Mouse (Mus musculus): ENCODE results near the gene Tmem235. TPM values are rescaled to one million over a fixed set of nuclear protein-coding genes. Genes with fewer than 3 reads are reported as not detected.

Gene Tmem235
- polyA plus RNA-seq, 1 experiment from 2014 or later: not detected

DNA sequence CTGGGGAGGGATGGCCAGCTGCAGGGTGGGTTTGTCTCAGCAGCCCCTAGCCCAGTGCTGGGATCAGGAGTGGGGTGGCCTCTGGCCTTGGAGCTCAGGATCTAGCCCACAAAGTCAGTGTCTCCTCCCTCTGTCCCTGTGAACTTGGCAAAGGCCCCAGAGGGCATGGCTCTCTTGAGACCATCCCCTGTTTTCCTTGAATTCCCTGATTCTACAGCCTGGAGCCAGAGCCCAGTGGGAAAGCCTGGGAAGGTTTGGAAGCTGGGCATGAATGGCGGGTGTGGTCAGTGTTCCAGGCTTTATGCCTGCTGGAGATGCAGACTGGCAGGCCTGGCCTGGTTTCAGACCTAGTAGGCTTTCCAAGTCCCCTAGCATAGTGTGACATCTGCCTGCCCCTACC is 21.7 kb downstream of the Tmem235 start:
- H3K36me3 ChIP-seq (ENCODE audit: control insufficient read depth, insufficient read depth, low read length): no peaks in the 10 kb centered on the region
- peaks cover 13% of the 10 kb centered on the region for H3K4me1 ChIP-seq (ENCODE audit: control insufficient read depth, insufficient read depth, low read length)
- no peak for DNase-seq (ENCODE audit: low spot score)
- no peak overlapping the region for H3K9ac ChIP-seq (ENCODE audit: low read length)
- WGBS: 91% methylated on average over 1 of the region's 1 CpGs
- no peaks in the 10 kb centered on the region for H3K27me3 ChIP-seq (ENCODE audit: control insufficient read depth, insufficient read depth, low read length)
- H3K27ac ChIP-seq (replicated peaks; ENCODE audit: low read depth, low read length): no peak overlapping the region
- ATAC-seq (ENCODE audit: insufficient number of reproducible peaks, low FRiP score, low TSS enrichment, low read depth): no peak
- no peak overlapping the region for H3K4me3 ChIP-seq (ENCODE audit: low read depth, low read length)
- no peak overlapping the region for H3K4me2 ChIP-seq (ENCODE audit: low read depth, severe bottlenecking)
- H3K9me3 ChIP-seq (ENCODE audit: control insufficient read depth, low read length): no peaks in the 10 kb centered on the region

DNA sequence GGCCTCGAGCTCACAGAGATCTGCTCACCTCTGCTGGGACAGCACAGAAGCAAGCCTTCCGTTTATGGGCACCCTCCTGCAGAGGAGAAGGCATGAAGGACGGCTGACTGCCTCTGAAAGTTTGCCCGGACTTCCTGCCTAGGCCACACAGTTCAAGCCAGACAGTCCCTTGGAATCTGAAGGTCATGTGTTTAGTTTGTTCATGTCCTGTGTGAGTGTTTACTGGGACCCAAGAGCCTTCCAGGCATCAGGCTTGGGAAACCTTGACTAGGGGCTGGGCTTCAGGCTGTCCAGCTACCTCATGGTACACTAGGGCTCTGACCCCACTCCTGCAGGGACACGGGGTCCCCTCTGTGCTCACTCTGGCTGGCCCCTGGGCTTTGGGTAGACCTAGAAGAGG is 25.4 kb downstream of the Tmem235 start:
- Histone ChIP-seq H3K27ac (replicated peaks; ENCODE audit: low read depth, low read length) (no peak overlapping the region), H3K4me1 (ENCODE audit: control insufficient read depth, insufficient read depth, low read length) (peaks cover 34% of the 10 kb centered on the region), H3K4me3 (ENCODE audit: low read depth, low read length) (no peak overlapping the region), H3K27me3 (ENCODE audit: control insufficient read depth, insufficient read depth, low read length) (0 out of 2 replicates have a peak, but pooled peaks cover 7% of the 10 kb centered on the region), H3K9me3 (ENCODE audit: control insufficient read depth, low read length) (no peaks in the 10 kb centered on the region), H3K4me2 (ENCODE audit: low read depth, severe bottlenecking) (no peak overlapping the region), H3K9ac (ENCODE audit: low read length) (no peak overlapping the region), H3K36me3 (ENCODE audit: control insufficient read depth, insufficient read depth, low read length) (no peaks in the 10 kb centered on the region)
- no peak for DNase-seq (ENCODE audit: low spot score)
- ATAC-seq (ENCODE audit: insufficient number of reproducible peaks, low FRiP score, low TSS enrichment, low read depth): no peak
- 41% methylated on average over 5 of the region's 5 CpGs for WGBS

DNA sequence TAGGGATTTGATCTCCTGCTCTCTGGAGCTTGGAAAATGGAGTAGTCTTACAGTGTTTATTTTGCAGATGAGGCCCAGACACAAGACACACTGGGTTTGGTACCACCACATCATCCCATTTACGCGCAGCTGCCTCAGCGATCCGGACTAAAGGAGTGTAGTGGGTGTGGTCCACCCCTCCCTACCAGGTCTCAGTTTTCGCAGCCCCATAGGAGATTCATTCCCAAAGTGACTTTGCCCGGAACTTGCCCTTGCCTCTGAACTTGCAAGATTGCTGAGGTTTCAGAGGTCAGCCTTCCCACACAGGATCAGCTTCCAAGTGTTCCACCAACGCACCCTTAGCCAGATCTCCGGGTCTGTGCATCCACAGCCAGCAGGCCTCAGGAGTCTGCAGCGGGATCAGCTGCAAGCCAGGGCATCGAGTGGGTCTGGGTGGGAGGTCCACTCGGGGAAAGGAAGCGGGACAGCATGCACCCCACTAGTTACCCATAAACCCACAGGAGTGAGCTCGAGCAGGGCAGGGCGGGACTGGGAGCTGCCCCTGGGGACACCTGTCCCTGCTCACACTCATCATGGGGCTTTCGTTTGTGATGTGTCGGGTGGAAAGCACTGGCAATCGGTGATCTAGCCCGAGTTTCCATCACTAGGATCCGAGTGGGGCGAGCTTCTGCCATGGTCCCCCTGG is 27.8 kb downstream of the Tmem235 start:
- peak; percentile 39 for DNase-seq (ENCODE audit: low spot score)
- H3K9ac ChIP-seq (ENCODE audit: low read length): peak overlapping the region; percentile 43; the same call in 1 of the 2 replicates
- peaks cover 36% of the 10 kb centered on the region for H3K4me1 ChIP-seq (ENCODE audit: control insufficient read depth, insufficient read depth, low read length)
- peak overlapping the region; percentile 70 for H3K4me2 ChIP-seq (ENCODE audit: low read depth, severe bottlenecking)
- H3K27me3 ChIP-seq (ENCODE audit: control insufficient read depth, insufficient read depth, low read length): 0 out of 2 replicates have a peak, but pooled peaks cover 7% of the 10 kb centered on the region
- 7% methylated on average over 20 of the region's 20 CpGs for WGBS
- peak overlapping the region; percentile 81; the same call in 1 of the 2 replicates for H3K27ac ChIP-seq (replicated peaks; ENCODE audit: low read depth, low read length)
- H3K9me3 ChIP-seq (ENCODE audit: control insufficient read depth, low read length): no peaks in the 10 kb centered on the region
- no peak for ATAC-seq (ENCODE audit: insufficient number of reproducible peaks, low FRiP score, low TSS enrichment, low read depth)
- H3K4me3 ChIP-seq (ENCODE audit: low read depth, low read length): peak overlapping the region; percentile 24
- H3K36me3 ChIP-seq (ENCODE audit: control insufficient read depth, insufficient read depth, low read length): no peaks in the 10 kb centered on the region

DNA sequence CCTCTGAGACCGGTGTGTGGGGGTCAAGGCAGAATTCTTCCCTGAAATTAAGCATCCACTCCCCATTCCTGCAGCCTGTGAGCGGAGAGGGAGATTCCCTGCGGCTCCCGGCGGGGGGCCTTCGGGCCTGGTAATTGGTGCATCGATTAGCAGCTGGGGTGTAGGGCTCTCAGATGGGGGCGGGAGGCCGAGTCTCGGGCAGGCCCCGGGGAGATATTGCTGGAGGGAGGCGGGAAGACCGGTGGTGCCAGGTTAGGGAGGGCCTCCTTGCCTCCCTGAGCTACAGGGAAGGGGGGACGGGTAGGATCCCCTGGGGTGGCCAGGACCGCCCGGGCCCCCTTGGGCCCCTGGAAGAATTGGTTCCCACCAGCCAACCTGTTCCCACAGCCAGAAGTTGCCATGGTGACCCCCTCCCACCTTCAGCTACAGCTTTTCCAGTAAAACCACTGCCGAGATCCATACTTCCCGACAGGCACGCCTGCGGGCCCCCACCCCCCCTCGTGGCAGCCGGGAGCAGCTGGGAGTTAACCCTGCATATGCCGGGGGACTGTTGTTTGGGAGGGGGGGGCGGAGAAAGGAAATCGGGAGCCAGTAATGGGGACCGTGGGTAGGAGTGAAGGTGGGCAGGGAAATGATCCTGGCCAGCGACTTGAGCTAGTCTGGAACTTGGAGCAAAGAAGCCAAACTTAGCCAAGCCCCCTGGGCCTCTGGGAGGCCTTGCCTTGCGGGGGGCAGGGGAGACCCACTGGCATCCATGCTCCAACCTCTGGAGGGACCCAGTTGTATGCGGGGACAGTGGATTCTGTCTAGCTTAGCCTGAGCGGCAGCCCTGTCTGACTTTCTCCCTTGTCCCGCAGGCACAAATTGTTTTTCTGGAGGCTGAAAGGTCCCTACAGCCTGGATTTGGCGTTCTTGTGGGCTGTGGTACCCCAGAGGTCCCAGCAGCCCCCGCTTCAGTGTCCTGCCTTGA is 28.6 kb downstream of the Tmem235 start:
- H3K4me1 ChIP-seq (ENCODE audit: control insufficient read depth, insufficient read depth, low read length): peaks cover 32% of the 10 kb centered on the region
- DNase-seq (ENCODE audit: low spot score): peak; percentile 80
- H3K4me3 ChIP-seq (ENCODE audit: low read depth, low read length): peak overlapping the region; percentile 24
- H3K4me2 ChIP-seq (ENCODE audit: low read depth, severe bottlenecking): peak overlapping the region; percentile 70
- H3K36me3 ChIP-seq (ENCODE audit: control insufficient read depth, insufficient read depth, low read length): no peaks in the 10 kb centered on the region
- 0 out of 2 replicates have a peak, but pooled peaks cover 7% of the 10 kb centered on the region for H3K27me3 ChIP-seq (ENCODE audit: control insufficient read depth, insufficient read depth, low read length)
- 3% methylated on average over 33 of the region's 33 CpGs for WGBS
- H3K9ac ChIP-seq (ENCODE audit: low read length): peak overlapping the region; percentile 50
- ATAC-seq (ENCODE audit: insufficient number of reproducible peaks, low FRiP score, low TSS enrichment, low read depth): peak; percentile 44
- H3K9me3 ChIP-seq (ENCODE audit: control insufficient read depth, low read length): no peaks in the 10 kb centered on the region
- peak overlapping the region; percentile 81 for H3K27ac ChIP-seq (replicated peaks; ENCODE audit: low read depth, low read length)

DNA sequence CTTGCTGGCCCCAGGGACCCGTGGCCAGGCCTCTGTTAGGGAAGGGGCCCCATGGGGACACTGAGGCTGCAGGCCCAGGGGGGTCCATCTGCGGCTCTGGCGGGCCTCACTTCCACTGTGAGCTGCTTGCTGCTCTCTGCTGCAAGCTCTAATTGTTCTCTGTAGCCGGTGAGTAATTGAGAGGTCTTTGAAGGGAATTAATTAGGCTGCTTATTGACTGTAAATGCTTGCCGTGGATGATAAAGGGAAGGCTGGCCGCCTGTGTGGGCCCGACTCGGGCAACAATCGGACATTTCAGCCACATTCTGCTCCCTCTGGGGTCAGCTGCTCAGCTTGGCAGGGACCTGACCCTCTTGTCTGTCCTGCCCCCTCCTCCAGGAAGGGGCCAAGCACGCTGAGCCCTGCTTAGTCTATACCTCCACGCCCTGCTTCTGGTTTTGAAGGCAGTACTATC is 29.4 kb downstream of the Tmem235 start:
- Histone ChIP-seq H3K4me3 (ENCODE audit: low read depth, low read length) (peak overlapping the region; percentile 24; the same call in 1 of the 2 replicates), H3K27ac (replicated peaks; ENCODE audit: low read depth, low read length) (peak overlapping the region; percentile 81), H3K9ac (ENCODE audit: low read length) (peak overlapping the region; percentile 50), H3K4me1 (ENCODE audit: control insufficient read depth, insufficient read depth, low read length) (peaks cover 32% of the 10 kb centered on the region), H3K27me3 (ENCODE audit: control insufficient read depth, insufficient read depth, low read length) (0 out of 2 replicates have a peak, but pooled peaks cover 7% of the 10 kb centered on the region), H3K36me3 (ENCODE audit: control insufficient read depth, insufficient read depth, low read length) (no peaks in the 10 kb centered on the region), H3K4me2 (ENCODE audit: low read depth, severe bottlenecking) (peak overlapping the region; percentile 70), H3K9me3 (ENCODE audit: control insufficient read depth, low read length) (no peaks in the 10 kb centered on the region)
- DNase-seq (ENCODE audit: low spot score) (peak; percentile 51), ATAC-seq (ENCODE audit: insufficient number of reproducible peaks, low FRiP score, low TSS enrichment, low read depth) (no peak; the same call in 1 of the 2 replicates)
- 3% methylated on average over 11 of the region's 11 CpGs for WGBS

DNA sequence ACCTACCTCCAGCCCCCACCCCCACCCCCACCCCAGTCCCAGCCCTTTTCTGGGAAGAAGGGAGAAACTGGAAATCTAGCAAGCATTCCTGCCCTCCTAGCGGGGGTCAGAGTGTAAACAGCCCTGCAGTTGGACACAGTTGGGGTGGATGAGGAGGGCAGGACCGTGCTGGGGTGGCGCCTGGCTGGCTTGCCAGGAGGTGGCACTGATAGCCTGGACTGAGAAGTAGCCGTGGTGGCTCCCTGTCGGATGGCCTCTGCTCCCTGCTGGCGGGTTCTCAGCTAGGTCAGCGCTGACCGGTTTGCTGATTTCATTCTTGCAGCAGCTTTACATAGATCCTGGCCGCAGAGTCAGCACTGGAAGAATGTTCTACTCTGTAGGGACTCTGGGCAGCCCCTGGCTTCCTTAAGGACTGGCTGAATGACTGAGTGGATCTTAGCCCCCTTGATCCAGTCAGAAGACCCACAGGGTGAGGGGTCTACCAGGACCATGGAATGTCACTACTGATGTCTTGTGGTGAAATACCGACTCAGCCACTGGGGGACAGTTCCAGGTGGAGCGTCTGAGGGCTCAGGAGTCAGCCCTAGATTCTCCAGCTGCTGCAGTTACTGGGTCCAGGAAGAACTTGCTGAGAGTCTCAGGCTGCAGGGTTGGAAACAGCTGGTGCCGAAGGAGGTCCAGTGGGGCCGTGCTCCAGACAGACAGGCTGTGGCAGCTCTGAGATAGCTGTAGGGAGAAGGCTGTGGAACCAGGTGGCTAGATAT is 30.1 kb downstream of the Tmem235 start:
- H3K4me2 ChIP-seq (ENCODE audit: low read depth, severe bottlenecking): peak overlapping the region; percentile 70; the same call in 1 of the 2 replicates
- no peak overlapping the region for H3K27ac ChIP-seq (replicated peaks; ENCODE audit: low read depth, low read length)
- peaks cover 32% of the 10 kb centered on the region for H3K4me1 ChIP-seq (ENCODE audit: control insufficient read depth, insufficient read depth, low read length)
- WGBS: 20% methylated on average over 13 of the region's 13 CpGs
- ATAC-seq (ENCODE audit: insufficient number of reproducible peaks, low FRiP score, low TSS enrichment, low read depth) (no peak), DNase-seq (ENCODE audit: low spot score) (peak; percentile 49)
- H3K9me3 ChIP-seq (ENCODE audit: control insufficient read depth, low read length): no peaks in the 10 kb centered on the region
- H3K36me3 ChIP-seq (ENCODE audit: control insufficient read depth, insufficient read depth, low read length): no peaks in the 10 kb centered on the region
- H3K27me3 ChIP-seq (ENCODE audit: control insufficient read depth, insufficient read depth, low read length): 0 out of 2 replicates have a peak, but pooled peaks cover 7% of the 10 kb centered on the region
- H3K4me3 ChIP-seq (ENCODE audit: low read depth, low read length): no peak overlapping the region
- H3K9ac ChIP-seq (ENCODE audit: low read length): peak overlapping the region; percentile 50; the same call in 1 of the 2 replicates

DNA sequence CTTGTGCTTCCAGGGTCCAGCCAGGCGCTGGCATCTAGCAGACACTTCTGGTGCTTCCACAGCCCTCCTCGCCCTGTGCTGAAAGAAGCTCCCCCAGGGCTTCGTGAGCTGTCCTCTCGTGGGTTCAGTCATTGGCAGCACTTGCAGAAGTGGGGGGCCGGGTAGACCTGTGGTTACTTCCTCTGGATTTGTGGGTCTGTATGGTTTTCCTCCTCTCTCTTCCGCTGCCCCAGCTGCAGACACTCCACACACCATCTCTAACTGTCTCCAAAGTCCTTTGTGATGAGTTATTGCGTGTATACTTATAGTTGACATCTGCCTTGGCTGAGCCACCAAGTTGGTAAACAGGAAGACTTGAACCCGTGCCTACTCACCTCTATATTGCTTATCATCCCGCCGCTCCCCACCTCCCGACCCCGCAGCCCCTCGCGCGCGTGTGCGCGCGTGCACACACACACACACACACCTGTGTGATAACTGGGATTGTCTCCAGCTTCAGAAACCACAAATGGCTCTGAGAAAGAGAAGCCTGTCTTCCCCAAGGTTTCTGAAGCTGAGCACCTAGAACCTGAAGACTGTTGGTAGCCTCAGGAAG is 31.1 kb downstream of the Tmem235 start:
- Histone ChIP-seq H3K4me1 (ENCODE audit: control insufficient read depth, insufficient read depth, low read length) (peaks cover 32% of the 10 kb centered on the region), H3K9me3 (ENCODE audit: control insufficient read depth, low read length) (no peaks in the 10 kb centered on the region), H3K4me2 (ENCODE audit: low read depth, severe bottlenecking) (no peak overlapping the region), H3K27ac (replicated peaks; ENCODE audit: low read depth, low read length) (no peak overlapping the region), H3K4me3 (ENCODE audit: low read depth, low read length) (no peak overlapping the region), H3K9ac (ENCODE audit: low read length) (no peak overlapping the region), H3K36me3 (ENCODE audit: control insufficient read depth, insufficient read depth, low read length) (no peaks in the 10 kb centered on the region), H3K27me3 (ENCODE audit: control insufficient read depth, insufficient read depth, low read length) (0 out of 2 replicates have a peak, but pooled peaks cover 7% of the 10 kb centered on the region)
- 92% methylated on average over 19 of the region's 19 CpGs for WGBS
- DNase-seq (ENCODE audit: low spot score): no peak
- ATAC-seq (ENCODE audit: insufficient number of reproducible peaks, low FRiP score, low TSS enrichment, low read depth): no peak

Measured in limb, embryonic 11.5 days (tissue).